Mouse (Mus musculus): ENCODE results near the gene Rpl27a. TPM values are rescaled to one million over a fixed set of nuclear protein-coding genes. Genes with fewer than 3 reads are reported as not detected.

Gene Rpl27a
- total and polyA plus RNA-seq, 3 experiments = 221 to 1,252 TPM; not detected in 1

DNA sequence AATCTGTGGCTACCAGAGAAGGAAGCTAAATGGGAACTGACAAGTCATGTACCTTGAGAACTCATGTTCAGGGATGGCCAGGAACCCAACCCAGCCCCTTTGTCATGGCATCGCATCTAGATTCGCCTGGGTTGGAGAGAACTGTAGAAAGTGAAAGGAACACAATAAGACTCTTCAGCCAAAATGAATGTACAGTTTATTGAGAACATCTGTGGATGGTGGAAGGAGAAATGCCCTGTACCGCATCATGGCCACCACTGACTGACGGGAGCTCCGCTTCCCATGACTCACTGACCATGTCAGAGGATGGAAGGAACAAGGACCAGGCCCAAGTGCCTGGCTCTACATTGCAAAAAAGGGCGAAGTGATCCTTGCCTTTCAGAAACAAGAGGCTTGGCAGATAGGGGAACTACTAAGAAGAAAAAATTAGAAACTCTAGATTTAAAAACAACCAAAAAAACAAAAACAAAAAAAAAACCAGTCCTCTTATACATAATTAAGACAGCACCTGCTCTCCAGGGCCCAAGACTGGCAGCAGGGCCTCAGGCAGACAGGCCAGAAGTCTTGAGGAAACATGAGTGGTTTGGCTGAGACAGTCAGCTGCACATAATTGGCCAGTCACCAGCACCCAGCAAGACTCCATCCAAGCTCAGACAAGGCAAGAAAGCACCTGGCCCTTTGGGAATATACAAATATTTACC is 4.9 kb downstream of the Rpl27a start:
- peak overlapping the region; percentile 4; the same call in 1 of the 2 replicates for H3K27ac ChIP-seq (ENCODE audit: control insufficient read depth, low read depth, low read length)
- peaks cover 19 to 20% of the 10 kb centered on the region in 2 experiments for H3K36me3 ChIP-seq (ENCODE audit: control insufficient read depth in 1 of 2, insufficient read depth in 2 of 2, low read length in 2 of 2)

DNA sequence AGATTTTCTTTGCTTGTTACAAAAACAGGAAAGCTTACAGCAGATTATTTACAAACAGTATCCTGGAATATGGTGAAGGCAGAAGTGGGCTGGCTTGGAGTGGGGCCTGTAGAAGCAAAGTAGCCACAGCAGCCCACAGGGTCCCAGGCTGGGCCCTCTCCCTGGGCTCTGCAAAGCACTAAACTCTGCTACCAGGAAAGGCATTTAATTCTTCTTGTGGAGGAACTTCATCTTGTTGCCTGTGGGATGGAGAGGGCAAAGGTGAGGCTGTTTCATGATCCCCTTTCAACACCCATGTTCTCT is 5.4 kb downstream of the Rpl27a start:
- Histone ChIP-seq H3K36me3 (ENCODE audit: control insufficient read depth in 1 of 2, insufficient read depth in 2 of 2, low read length in 2 of 2) (peaks cover 19 to 20% of the 10 kb centered on the region in 2 experiments), H3K9me3 (replicated peaks; ENCODE audit: insufficient read depth, low read length) (no peaks in the 10 kb centered on the region), H3K27me3 (ENCODE audit: control insufficient read depth in 1 of 2, insufficient read depth in 2 of 2, low read length in 2 of 2) (no peaks in the 10 kb centered on the region), H3K27ac (ENCODE audit: control insufficient read depth, low read depth, low read length) (no peak overlapping the region), H3K9ac (ENCODE audit: control insufficient read depth, low read depth, low read length, poor library complexity, severe bottlenecking) (no peak overlapping the region), H3K4me1 (ENCODE audit: control insufficient read depth in 1 of 2, insufficient read depth in 2 of 2, low read length in 2 of 2) (peaks cover 0 to 7% of the 10 kb centered on the region in 2 experiments; a peak in 1 of 4 replicates), H3K4me3 (ENCODE audit: control insufficient read depth in 1 of 2, insufficient read depth in 1 of 2, low read depth in 2 of 2, low read length in 2 of 2) (no peak overlapping the region), H3K79me2 (ENCODE audit: control insufficient read depth, insufficient read depth, low read length, poor library complexity) (peaks cover 30% of the 10 kb centered on the region)
- no peak for DNase-seq (ENCODE audit: low read depth, low spot score)
- no peak for TF ChIP-seq NRF1 (IDR thresholded peaks at IDR 0.05; ENCODE audit: insufficient read depth, low read depth, low read length, poor library complexity, severe bottlenecking)
- 0 out of 2 replicates have a peak, but pooled peaks have one; percentile 79 for TF ChIP-seq POLR2AphosphoS5 (IDR thresholded peaks at IDR 0.05; ENCODE audit: borderline replicate concordance, low read depth, low read length)
- TF ChIP-seq MAZ (IDR thresholded peaks at IDR 0.05; ENCODE audit: low read depth, low read length) = no peak
- peak; percentile 69; the same call in 1 of the 2 replicates for TF ChIP-seq ZMIZ1 (IDR thresholded peaks at IDR 0.05; ENCODE audit: low read depth, low read length)

More for the DNA sequence above, 4.9 kb downstream of the Rpl27a start:
- no peaks in the 10 kb centered on the region for H3K9me3 ChIP-seq (replicated peaks; ENCODE audit: insufficient read depth, low read length)
- H3K9ac ChIP-seq (ENCODE audit: control insufficient read depth, low read depth, low read length, poor library complexity, severe bottlenecking) = no peak overlapping the region
- H3K4me1 ChIP-seq (ENCODE audit: control insufficient read depth in 1 of 2, insufficient read depth in 2 of 2, low read length in 2 of 2) = peaks cover 0 to 7% of the 10 kb centered on the region in 2 experiments; a peak in 1 of 4 replicates
- 0 out of 2 replicates have a peak, but pooled peaks have one; percentile 10 for TF ChIP-seq JUND (IDR thresholded peaks at IDR 0.05; ENCODE audit: low read depth, low read length)
- TF ChIP-seq ZNF384 (IDR thresholded peaks at IDR 0.05; ENCODE audit: low read depth, low read length) = 0 out of 2 replicates have a peak, but pooled peaks have one; percentile 10
- TF ChIP-seq ZMIZ1 (IDR thresholded peaks at IDR 0.05; ENCODE audit: low read depth, low read length) = no peak
- TF ChIP-seq POLR2AphosphoS2 (IDR thresholded peaks at IDR 0.05; ENCODE audit: low read length) = peak; percentile 97
- no peak; the same call in 1 of the 2 replicates for TF ChIP-seq MAFK (IDR thresholded peaks at IDR 0.05; ENCODE audit: borderline replicate concordance, low read depth, low read length)
- peak in 1 of 2 experiments; percentile 65; a peak in 2 of 4 replicates for TF ChIP-seq POLR2A (IDR thresholded peaks at IDR 0.05; ENCODE audit: control insufficient read depth in 1 of 2, insufficient read depth in 1 of 2, low read depth in 1 of 2, low read length in 2 of 2, poor library complexity in 1 of 2)
- peak; percentile 30 for TF ChIP-seq NELFE (IDR thresholded peaks at IDR 0.05; ENCODE audit: low read depth, low read length)
- no peak for TF ChIP-seq HCFC1 (IDR thresholded peaks at IDR 0.05; ENCODE audit: low read depth, low read length)
- H3K79me2 ChIP-seq (ENCODE audit: control insufficient read depth, insufficient read depth, low read length, poor library complexity) = peaks cover 33% of the 10 kb centered on the region
- H3K27me3 ChIP-seq (ENCODE audit: control insufficient read depth in 1 of 2, insufficient read depth in 2 of 2, low read length in 2 of 2) = no peaks in the 10 kb centered on the region
- peak; percentile 73 for DNase-seq (ENCODE audit: low read depth, low spot score)
- no peak overlapping the region for H3K4me3 ChIP-seq (ENCODE audit: control insufficient read depth in 1 of 2, insufficient read depth in 1 of 2, low read depth in 2 of 2, low read length in 2 of 2)

DNA sequence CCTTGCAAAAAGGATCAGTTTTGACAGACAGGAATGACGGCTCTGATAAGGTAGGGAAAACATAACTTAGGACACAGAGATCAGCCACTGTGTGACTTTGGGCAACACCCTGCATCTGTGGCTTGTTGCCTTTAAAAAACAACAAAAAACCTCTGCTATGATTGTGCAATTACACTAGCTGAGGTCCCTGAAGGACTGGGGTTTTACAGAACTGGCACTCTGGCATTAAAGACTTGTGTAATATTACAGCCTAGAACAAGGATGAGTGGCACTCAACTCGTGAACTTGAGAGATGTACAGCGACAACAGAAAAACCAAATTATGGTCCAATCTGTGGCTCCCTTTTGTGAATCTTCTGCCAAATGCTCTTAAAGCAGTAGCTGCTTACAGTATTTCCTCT is 5.8 kb downstream of the Rpl27a start:
- Histone ChIP-seq H3K79me2 (ENCODE audit: control insufficient read depth, insufficient read depth, low read length, poor library complexity) (peaks cover 26% of the 10 kb centered on the region), H3K27me3 (ENCODE audit: control insufficient read depth in 1 of 2, insufficient read depth in 2 of 2, low read length in 2 of 2) (no peaks in the 10 kb centered on the region), H3K9ac (ENCODE audit: control insufficient read depth, low read depth, low read length, poor library complexity, severe bottlenecking) (no peak overlapping the region), H3K27ac (ENCODE audit: control insufficient read depth, low read depth, low read length) (no peak overlapping the region), H3K9me3 (replicated peaks; ENCODE audit: insufficient read depth, low read length) (no peaks in the 10 kb centered on the region), H3K4me3 (ENCODE audit: control insufficient read depth in 1 of 2, insufficient read depth in 1 of 2, low read depth in 2 of 2, low read length in 2 of 2) (no peak overlapping the region), H3K36me3 (ENCODE audit: control insufficient read depth in 1 of 2, insufficient read depth in 2 of 2, low read length in 2 of 2) (peaks cover 19 to 20% of the 10 kb centered on the region in 2 experiments), H3K4me1 (ENCODE audit: control insufficient read depth in 1 of 2, insufficient read depth in 2 of 2, low read length in 2 of 2) (peaks cover 0 to 7% of the 10 kb centered on the region in 2 experiments; a peak in 1 of 4 replicates)
- TF ChIP-seq KAT2A (conservative IDR thresholded peaks at IDR 0.05; ENCODE audit: low read depth, low read length) = no peak
- TF ChIP-seq TCF12 (IDR thresholded peaks at IDR 0.05; ENCODE audit: low read depth, low read length) = no peak
- no peak for TF ChIP-seq JUND (IDR thresholded peaks at IDR 0.05; ENCODE audit: low read depth, low read length)
- DNase-seq (ENCODE audit: low read depth, low spot score) = peak; percentile 56

All from MEL (cell line).